Mouse (Mus musculus) heart, postnatal 0 days (tissue): ENCODE measurements around the gene Cd34.

Experiments used
- CTCF ChIP-seq: IDR thresholded peaks from 2 replicates; pipeline ENCODE4 v1.5.1; 2016; ENCODE audit warnings: antibody characterized with exemption, control low read depth, low read depth
- EP300 ChIP-seq: IDR thresholded peaks from 2 replicates; pipeline ENCODE4 v1.6.1; 2016; ENCODE audit warnings: antibody characterized with exemption, low read depth

GRCm38 (mm10) chr1:194942912-194943311, 4.3 kb downstream of the Cd34 start:
- TF ChIP-seq CTCF, result no peak
- no peak for TF ChIP-seq EP300
